Mouse (Mus musculus): Measurements from ENCODE around the gene Ednra.

GRCm38 (mm10) chr8:77696182-77696581, 28.1 kb downstream of the Ednra start:
- TF ChIP-seq CTCF (IDR thresholded peaks at IDR 0.05; ENCODE audit: low read depth), result no peak
- no peak for TF ChIP-seq EP300 (IDR thresholded peaks at IDR 0.05; ENCODE audit: low read depth)
